13 mouse cellular contexts compared by ENCODE assay signal in the genomic region with DNA sequence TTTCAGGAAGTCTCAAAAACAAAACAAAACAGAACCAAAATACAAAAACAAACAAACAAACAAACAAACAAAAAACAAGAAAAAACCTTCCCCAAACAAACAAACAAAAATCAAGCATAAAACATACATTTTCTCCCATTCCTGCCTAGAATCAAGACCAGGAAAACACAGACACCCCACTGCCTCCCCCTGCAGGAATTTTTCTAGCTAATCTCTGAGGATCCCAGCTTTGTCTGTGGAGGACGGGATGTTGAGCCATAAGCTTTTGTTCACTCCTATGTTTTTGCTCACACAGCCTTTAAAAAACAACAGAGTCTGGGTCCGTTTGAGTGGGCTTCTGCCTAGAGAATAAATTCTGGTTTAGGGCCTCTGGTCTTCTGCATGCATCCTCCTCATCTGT.
A peak's percentile ranks its signal among the peaks of the same experiment; 100 is the strongest.
DNase-seq lines count a peak whose midpoint lies in the region; ATAC-seq and TF ChIP-seq lines count a peak whose summit lies in the region.
"Had no signal": no experiment of that assay in that cellular context is flagged by ENCODE, and none has a peak within 500 bp of the region (broad histone marks: within the 10 kb centered on the region; RNA-seq: fewer than 3 reads in every experiment).

No protein-coding gene starts in this region.

- peak; percentile 22; the same call in 1 of the 2 replicates for TF ChIP-seq CTCF in intestine, postnatal 0 days (IDR thresholded peaks at IDR 0.05; ENCODE audit: low read depth)
- TF ChIP-seq CTCF in lung, embryonic 14.5 days (IDR thresholded peaks at IDR 0.05; ENCODE audit: low read depth), result peak; percentile 10; the same call in 1 of the 2 replicates
- TF ChIP-seq CTCF in brain, embryonic 14.5 days (IDR thresholded peaks at IDR 0.05; ENCODE audit: borderline replicate concordance, extremely low read depth, insufficient read depth, insufficient read length), result peak; percentile 27; the same call in 1 of the 2 replicates

- WGBS in intestine, postnatal 0 days, result 62% methylated on average over 2 of the region's 2 CpGs
- 59% methylated on average over 2 of the region's 2 CpGs for WGBS in intestine, embryonic 15.5 days
- WGBS in lung, embryonic 14.5 days, result 54% methylated on average over 2 of the region's 2 CpGs

- ATAC-seq in intestine, postnatal 0 days, result no peak
- ATAC-seq in intestine, embryonic 15.5 days, result no peak
- no peak for ATAC-seq in lung, embryonic 14.5 days (ENCODE audit: insufficient read depth)

- no peaks in the 10 kb centered on the region for H3K4me1 ChIP-seq in intestine, postnatal 0 days (replicated peaks; ENCODE audit: control insufficient read depth, insufficient read depth, low read length)
- no peaks in the 10 kb centered on the region for H3K4me1 ChIP-seq in intestine, embryonic 15.5 days (replicated peaks)
- H3K4me1 ChIP-seq in lung, embryonic 14.5 days (ENCODE audit: insufficient read depth), result no peaks in the 10 kb centered on the region
- H3K4me1 ChIP-seq: liver, embryonic 15.5 days had no signal

- H3K4me3 ChIP-seq in intestine, postnatal 0 days (ENCODE audit: low read depth, low read length), result no peak overlapping the region
- H3K4me3 ChIP-seq in intestine, embryonic 15.5 days (replicated peaks), result no peak overlapping the region
- H3K4me3 ChIP-seq in lung, embryonic 14.5 days (ENCODE audit: low read depth, low read length), result no peak overlapping the region
- H3K4me3 ChIP-seq: hindbrain, embryonic 15.5 days; kidney, embryonic 15.5 days; limb, embryonic 10.5 days; liver, embryonic 15.5 days had no signal

- no peaks in the 10 kb centered on the region for H3K27me3 ChIP-seq in intestine, postnatal 0 days (replicated peaks; ENCODE audit: control insufficient read depth, insufficient read depth, low read length)
- no peaks in the 10 kb centered on the region for H3K27me3 ChIP-seq in intestine, embryonic 15.5 days (replicated peaks)
- H3K27me3 ChIP-seq in lung, embryonic 14.5 days (ENCODE audit: insufficient read depth, low read length), result no peaks in the 10 kb centered on the region
- H3K27me3 ChIP-seq: hindbrain, embryonic 15.5 days; liver, embryonic 15.5 days had no signal

- no peak for TF ChIP-seq POLR2A in brain, embryonic 14.5 days (IDR thresholded peaks at IDR 0.05; ENCODE audit: borderline replicate concordance, extremely low read depth, insufficient read depth, insufficient read length, poor library complexity, severe bottlenecking)

- no peaks in the 10 kb centered on the region for H3K9me3 ChIP-seq in intestine, postnatal 0 days (ENCODE audit: control insufficient read depth)
- H3K9me3 ChIP-seq in intestine, embryonic 15.5 days, result no peaks in the 10 kb centered on the region
- no peaks in the 10 kb centered on the region for H3K9me3 ChIP-seq in lung, embryonic 14.5 days (ENCODE audit: low read depth, low read length)
- H3K9me3 ChIP-seq: hindbrain, embryonic 15.5 days; kidney, embryonic 15.5 days; limb, embryonic 10.5 days; liver, embryonic 15.5 days had no signal

- H3K4me2 ChIP-seq in intestine, postnatal 0 days (replicated peaks; ENCODE audit: low read depth), result no peak overlapping the region
- no peak overlapping the region for H3K4me2 ChIP-seq in intestine, embryonic 15.5 days (replicated peaks)
- H3K4me2 ChIP-seq in lung, embryonic 14.5 days, result no peak overlapping the region
- H3K4me2 ChIP-seq: hindbrain, embryonic 15.5 days; kidney, embryonic 15.5 days; liver, embryonic 15.5 days had no signal

- H3K36me3 ChIP-seq in intestine, postnatal 0 days (ENCODE audit: control insufficient read depth, insufficient read depth), result no peaks in the 10 kb centered on the region
- H3K36me3 ChIP-seq in intestine, embryonic 15.5 days, result no peaks in the 10 kb centered on the region
- H3K36me3 ChIP-seq in lung, embryonic 14.5 days (ENCODE audit: insufficient read depth), result no peaks in the 10 kb centered on the region
- H3K36me3 ChIP-seq: hindbrain, embryonic 15.5 days; kidney, embryonic 15.5 days; limb, embryonic 10.5 days; liver, embryonic 15.5 days had no signal

- no peak overlapping the region for H3K9ac ChIP-seq in intestine, postnatal 0 days (ENCODE audit: low read depth, low read length)
- no peak overlapping the region for H3K9ac ChIP-seq in intestine, embryonic 15.5 days
- H3K9ac ChIP-seq in lung, embryonic 14.5 days, result no peak overlapping the region
- H3K9ac ChIP-seq: hindbrain, embryonic 15.5 days; kidney, embryonic 15.5 days; liver, embryonic 15.5 days had no signal

- no peak overlapping the region for H3K27ac ChIP-seq in intestine, postnatal 0 days (ENCODE audit: low read depth, low read length)
- no peak overlapping the region for H3K27ac ChIP-seq in intestine, embryonic 15.5 days
- no peak overlapping the region for H3K27ac ChIP-seq in lung, embryonic 14.5 days (ENCODE audit: low read depth)
- H3K27ac ChIP-seq: hindbrain, embryonic 15.5 days; kidney, embryonic 15.5 days; limb, embryonic 10.5 days; liver, embryonic 15.5 days had no signal

- peak; percentile 22 for DNase-seq in lung, embryonic 14.5 days
- no peak for DNase-seq in lung, postnatal 10 days
- DNase-seq in brain, embryonic 14.5 days (ENCODE audit: low read depth), result peak; percentile 55
- DNase-seq in right cerebral cortex, postnatal 10 days (ENCODE audit: low spot score in 2 of 2), result peak; percentile 34 to 36
- no peak for DNase-seq in thymus, postnatal 25 days
- DNase-seq: adrenal gland, postnatal 14 days; gastrocnemius, postnatal 10 days had no signal

Comparison
In these comparisons a context has a peak if more than half of its experiments do, and no peak if none do; other contexts are left out.
1. DNase-seq: peak in lung, embryonic 14.5 days (single experiment), brain, embryonic 14.5 days (single experiment) and right cerebral cortex, postnatal 10 days (2 of 2); none in lung, postnatal 10 days (single experiment) and thymus, postnatal 25 days (single experiment).
2. Peak in every context shown above with its lines, with median percentiles within 50 percentile points of each other: CTCF ChIP-seq.